Mouse (Mus musculus): ENCODE measurements at regions not wholly inside any gene's neighbourhood (a gene's known extent, or its start where the extent isn't known, plus 50 kb on each side); places are given as distances from the start of the nearest gene placed in this dataset.

- 71% methylated on average over 6 of the region's 6 CpGs for WGBS
- no peaks in the 10 kb centered on the region for H3K36me3 ChIP-seq
- ATAC-seq (ENCODE audit: insufficient number of reproducible peaks, low FRiP score, low TSS enrichment, low read depth): no peak
Measured at GRCm38 (mm10) chr3:128723100-128723499, 476.6 kb upstream of the Pitx2 start.

GRCm38 (mm10) chr3:128720276-128720675 lies 479.4 kb upstream of the Pitx2 start:
- Histone ChIP-seq H3K27ac (replicated peaks) (no peak overlapping the region), H3K4me3 (replicated peaks) (no peak overlapping the region), H3K9me3 (replicated peaks) (no peaks in the 10 kb centered on the region), H3K9ac (no peak overlapping the region), H3K36me3 (no peaks in the 10 kb centered on the region), H3K27me3 (no peaks in the 10 kb centered on the region), H3K4me1 (no peaks in the 10 kb centered on the region), H3K4me2 (replicated peaks) (no peak overlapping the region)
- ATAC-seq (ENCODE audit: insufficient number of reproducible peaks, low FRiP score, low TSS enrichment, low read depth): no peak
- 48% methylated on average over 5 of the region's 5 CpGs for WGBS

More at GRCm38 (mm10) chr3:128723100-128723499, 476.6 kb upstream of the Pitx2 start:
- no peaks in the 10 kb centered on the region for H3K4me1 ChIP-seq
- H3K9me3 ChIP-seq (replicated peaks): no peaks in the 10 kb centered on the region
- H3K27me3 ChIP-seq: no peaks in the 10 kb centered on the region
- H3K9ac ChIP-seq: no peak overlapping the region
- H3K4me3 ChIP-seq (replicated peaks): no peak overlapping the region
- H3K27ac ChIP-seq (replicated peaks): no peak overlapping the region
- H3K4me2 ChIP-seq (replicated peaks): no peak overlapping the region

- Histone ChIP-seq H3K36me3 (no peaks in the 10 kb centered on the region), H3K9ac (no peak overlapping the region), H3K4me3 (replicated peaks) (no peak overlapping the region), H3K4me2 (replicated peaks) (no peak overlapping the region), H3K9me3 (replicated peaks) (no peaks in the 10 kb centered on the region), H3K27ac (replicated peaks) (no peak overlapping the region), H3K4me1 (no peaks in the 10 kb centered on the region), H3K27me3 (no peaks in the 10 kb centered on the region)
- 76% methylated on average over 7 of the region's 7 CpGs for WGBS
- ATAC-seq (ENCODE audit: insufficient number of reproducible peaks, low FRiP score, low TSS enrichment, low read depth): no peak
Measured at GRCm38 (mm10) chr3:128719226-128719625, 480.5 kb upstream of the Pitx2 start.

- no peaks in the 10 kb centered on the region for H3K36me3 ChIP-seq
- H3K4me2 ChIP-seq (replicated peaks): no peak overlapping the region
- no peaks in the 10 kb centered on the region for H3K4me1 ChIP-seq
- WGBS: 68% methylated on average over 3 of the region's 3 CpGs
- no peaks in the 10 kb centered on the region for H3K9me3 ChIP-seq (replicated peaks)
- H3K27me3 ChIP-seq: no peaks in the 10 kb centered on the region
- no peak overlapping the region for H3K4me3 ChIP-seq (replicated peaks)
- H3K27ac ChIP-seq (replicated peaks): no peak overlapping the region
- no peak for ATAC-seq (ENCODE audit: insufficient number of reproducible peaks, low FRiP score, low TSS enrichment, low read depth)
- no peak overlapping the region for H3K9ac ChIP-seq
Measured at GRCm38 (mm10) chr3:128707270-128707669, 492.4 kb upstream of the Pitx2 start.

GRCm38 (mm10) chr3:128668468-128669127 lies 531.1 kb upstream of the Pitx2 start:
- H3K4me2 ChIP-seq (replicated peaks): no peak overlapping the region
- H3K27ac ChIP-seq (replicated peaks): no peak overlapping the region
- H3K9me3 ChIP-seq (replicated peaks): no peaks in the 10 kb centered on the region
- no peaks in the 10 kb centered on the region for H3K36me3 ChIP-seq
- no peak overlapping the region for H3K9ac ChIP-seq
- no peaks in the 10 kb centered on the region for H3K4me1 ChIP-seq
- 55% methylated on average over 8 of the region's 8 CpGs for WGBS
- no peak for ATAC-seq (ENCODE audit: insufficient number of reproducible peaks, low FRiP score, low TSS enrichment, low read depth)
- peaks cover 6% of the 10 kb centered on the region; the same call in 1 of the 2 replicates for H3K27me3 ChIP-seq
- H3K4me3 ChIP-seq (replicated peaks): no peak overlapping the region

- no peak for ATAC-seq (ENCODE audit: insufficient number of reproducible peaks, low FRiP score, low TSS enrichment, low read depth)
- H3K36me3 ChIP-seq: no peaks in the 10 kb centered on the region
- no peak overlapping the region for H3K9ac ChIP-seq
- H3K9me3 ChIP-seq (replicated peaks): no peaks in the 10 kb centered on the region
- no peak overlapping the region for H3K27ac ChIP-seq (replicated peaks)
- no peak overlapping the region for H3K4me3 ChIP-seq (replicated peaks)
- 12% methylated on average over 3 of the region's 3 CpGs for WGBS
- peaks cover 6% of the 10 kb centered on the region; the same call in 1 of the 2 replicates for H3K27me3 ChIP-seq
- H3K4me2 ChIP-seq (replicated peaks): no peak overlapping the region
- H3K4me1 ChIP-seq: no peaks in the 10 kb centered on the region
Measured at GRCm38 (mm10) chr3:128665184-128665583, 534.5 kb upstream of the Pitx2 start.

- H3K36me3 ChIP-seq: no peaks in the 10 kb centered on the region
- H3K27ac ChIP-seq (replicated peaks): no peak overlapping the region
- no peaks in the 10 kb centered on the region for H3K4me1 ChIP-seq
- H3K27me3 ChIP-seq: no peaks in the 10 kb centered on the region
- 68% methylated on average over 18 of the region's 18 CpGs for WGBS
- no peak overlapping the region for H3K4me3 ChIP-seq (replicated peaks)
- H3K4me2 ChIP-seq (replicated peaks): no peak overlapping the region
- H3K9me3 ChIP-seq (replicated peaks): no peaks in the 10 kb centered on the region
- ATAC-seq (ENCODE audit: insufficient number of reproducible peaks, low FRiP score, low TSS enrichment, low read depth): no peak
- H3K9ac ChIP-seq: no peak overlapping the region
Measured at GRCm38 (mm10) chr3:128636960-128637755, 562.5 kb upstream of the Pitx2 start.

- 83% methylated on average over 1 of the region's 1 CpGs for WGBS
- no peaks in the 10 kb centered on the region for H3K27me3 ChIP-seq
- no peak overlapping the region for H3K4me3 ChIP-seq (replicated peaks)
- no peaks in the 10 kb centered on the region for H3K36me3 ChIP-seq
- no peak overlapping the region for H3K27ac ChIP-seq (replicated peaks)
- no peaks in the 10 kb centered on the region for H3K4me1 ChIP-seq
- no peak for ATAC-seq (ENCODE audit: insufficient number of reproducible peaks, low FRiP score, low TSS enrichment, low read depth)
- H3K9ac ChIP-seq: no peak overlapping the region
- no peaks in the 10 kb centered on the region for H3K9me3 ChIP-seq (replicated peaks)
- H3K4me2 ChIP-seq (replicated peaks): no peak overlapping the region
Measured at GRCm38 (mm10) chr3:128627696-128628095, 572.0 kb upstream of the Pitx2 start.

GRCm38 (mm10) chr3:128616675-128617074 lies 583.0 kb upstream of the Pitx2 start:
- Histone ChIP-seq H3K27me3 (no peaks in the 10 kb centered on the region), H3K27ac (replicated peaks) (no peak overlapping the region), H3K4me3 (replicated peaks) (no peak overlapping the region)

GRCm38 (mm10) chr3:128613657-128614056 lies 586.0 kb upstream of the Pitx2 start:
- Histone ChIP-seq H3K36me3 (no peaks in the 10 kb centered on the region), H3K4me2 (replicated peaks) (no peak overlapping the region), H3K27ac (replicated peaks) (no peak overlapping the region), H3K4me3 (replicated peaks) (no peak overlapping the region), H3K9ac (no peak overlapping the region), H3K9me3 (replicated peaks) (no peaks in the 10 kb centered on the region), H3K27me3 (no peaks in the 10 kb centered on the region), H3K4me1 (no peaks in the 10 kb centered on the region)
- no peak for ATAC-seq (ENCODE audit: insufficient number of reproducible peaks, low FRiP score, low TSS enrichment, low read depth)
- WGBS: 75% methylated on average over 9 of the region's 9 CpGs

More at GRCm38 (mm10) chr3:128616675-128617074, 583.0 kb upstream of the Pitx2 start:
- H3K9me3 ChIP-seq (replicated peaks): no peaks in the 10 kb centered on the region
- no peaks in the 10 kb centered on the region for H3K36me3 ChIP-seq
- 81% methylated on average over 6 of the region's 6 CpGs for WGBS
- no peak overlapping the region for H3K4me2 ChIP-seq (replicated peaks)
- H3K4me1 ChIP-seq: no peaks in the 10 kb centered on the region
- no peak for ATAC-seq (ENCODE audit: insufficient number of reproducible peaks, low FRiP score, low TSS enrichment, low read depth)
- no peak overlapping the region for H3K9ac ChIP-seq

GRCm38 (mm10) chr3:128610731-128611130 lies 588.9 kb upstream of the Pitx2 start:
- WGBS: 68% methylated on average over 6 of the region's 6 CpGs
- Histone ChIP-seq H3K9me3 (replicated peaks) (no peaks in the 10 kb centered on the region), H3K36me3 (no peaks in the 10 kb centered on the region), H3K4me1 (no peaks in the 10 kb centered on the region), H3K27ac (replicated peaks) (no peak overlapping the region), H3K4me2 (replicated peaks) (no peak overlapping the region), H3K4me3 (replicated peaks) (no peak overlapping the region), H3K27me3 (no peaks in the 10 kb centered on the region), H3K9ac (no peak overlapping the region)
- ATAC-seq (ENCODE audit: insufficient number of reproducible peaks, low FRiP score, low TSS enrichment, low read depth): no peak
